Mouse (Mus musculus): ENCODE data around the gene Negr1. TPM values are rescaled to one million over a fixed set of nuclear protein-coding genes. Genes with fewer than 3 reads are reported as not detected.

Negr1 gene
- polyA plus RNA-seq, 1 experiment: not detected

GRCm38 (mm10) chr3:156901140-156901539 is 339.5 kb downstream of the Negr1 start:
- TF ChIP-seq GATA1 (IDR thresholded peaks at IDR 0.05; ENCODE audit: low read length): no peak

GRCm38 (mm10) chr3:156903925-156904576 is 342.5 kb downstream of the Negr1 start:
- TF ChIP-seq GATA1 (IDR thresholded peaks at IDR 0.05; ENCODE audit: low read length): no peak

GRCm38 (mm10) chr3:156912816-156913215 is 351.2 kb downstream of the Negr1 start:
- no peak for TF ChIP-seq GATA1 (IDR thresholded peaks at IDR 0.05; ENCODE audit: low read length)

- no peak for TF ChIP-seq GATA1 (IDR thresholded peaks at IDR 0.05; ENCODE audit: low read length)
Observed at GRCm38 (mm10) chr3:156921369-156921768, 359.8 kb downstream of the Negr1 start.

GRCm38 (mm10) chr3:156923159-156923558 is 361.6 kb downstream of the Negr1 start:
- no peak for TF ChIP-seq GATA1 (IDR thresholded peaks at IDR 0.05; ENCODE audit: low read length)

GRCm38 (mm10) chr3:156925102-156925501 is 363.5 kb downstream of the Negr1 start:
- no peak for TF ChIP-seq GATA1 (IDR thresholded peaks at IDR 0.05; ENCODE audit: low read length)

- TF ChIP-seq GATA1 (IDR thresholded peaks at IDR 0.05; ENCODE audit: low read length): no peak
Observed at GRCm38 (mm10) chr3:156928396-156929061, 366.9 kb downstream of the Negr1 start.

GRCm38 (mm10) chr3:156929062-156929397 is 367.4 kb downstream of the Negr1 start:
- no peak for TF ChIP-seq GATA1 (IDR thresholded peaks at IDR 0.05; ENCODE audit: low read length)

- TF ChIP-seq GATA1 (IDR thresholded peaks at IDR 0.05; ENCODE audit: low read length): no peak
Observed at GRCm38 (mm10) chr3:156929677-156930440, 368.3 kb downstream of the Negr1 start.

GRCm38 (mm10) chr3:156931011-156931410 is 369.4 kb downstream of the Negr1 start:
- no peak for TF ChIP-seq GATA1 (IDR thresholded peaks at IDR 0.05; ENCODE audit: low read length)

- TF ChIP-seq GATA1 (IDR thresholded peaks at IDR 0.05; ENCODE audit: low read length): no peak
Observed at GRCm38 (mm10) chr3:156931540-156931939, 369.9 kb downstream of the Negr1 start.

- no peak for TF ChIP-seq GATA1 (IDR thresholded peaks at IDR 0.05; ENCODE audit: low read length)
Observed at GRCm38 (mm10) chr3:156934778-156935290, 373.2 kb downstream of the Negr1 start.

GRCm38 (mm10) chr3:156947404-156947803 is 385.8 kb downstream of the Negr1 start:
- no peak for TF ChIP-seq GATA1 (IDR thresholded peaks at IDR 0.05; ENCODE audit: low read length)

GRCm38 (mm10) chr3:156952970-156953369 is 391.4 kb downstream of the Negr1 start:
- no peak for TF ChIP-seq GATA1 (IDR thresholded peaks at IDR 0.05; ENCODE audit: low read length)

- no peak for TF ChIP-seq GATA1 (IDR thresholded peaks at IDR 0.05; ENCODE audit: low read length)
Observed at GRCm38 (mm10) chr3:156955094-156955493, 393.5 kb downstream of the Negr1 start.

- TF ChIP-seq GATA1 (IDR thresholded peaks at IDR 0.05; ENCODE audit: low read length): no peak
Observed at GRCm38 (mm10) chr3:156958640-156959039, 397.0 kb downstream of the Negr1 start.
